Mouse (Mus musculus): Measurements from ENCODE around the gene Notch1. TPM values are rescaled to one million over a fixed set of nuclear protein-coding genes. Genes with fewer than 3 reads are reported as not detected.

The Notch1 gene
- 22.1 and 23.9 TPM in 2 replicates for polyA plus RNA-seq (2015; fragmentation: Nextera tagmentation; extraction: Ambion mirVana)

DNA sequence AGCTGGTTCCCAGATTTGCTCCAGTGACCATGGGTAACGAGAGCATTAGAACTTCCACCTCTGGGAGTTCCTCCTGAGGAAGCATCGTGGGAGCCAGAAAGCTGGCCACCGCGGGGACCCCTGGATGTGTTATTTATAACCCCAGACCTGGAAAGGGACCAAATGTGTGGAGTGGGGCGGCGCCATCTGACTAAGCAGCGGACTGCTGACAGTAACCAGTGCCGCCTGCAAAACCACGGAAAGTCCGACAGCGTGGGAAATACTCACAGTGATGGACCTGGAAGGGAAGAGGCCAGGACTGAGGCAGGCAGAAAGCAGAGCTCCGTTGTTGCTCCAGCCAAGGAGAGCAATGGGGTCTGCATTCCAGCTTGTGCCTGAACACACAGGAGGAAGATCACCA is at the start of gene Notch1:
Notch1 (minus strand) TSS at position 389 of the 400 bp plus-strand sequence.
- 24% methylated on average over 12 of the region's 12 CpGs for WGBS
- Histone ChIP-seq H3K36me3 (no peaks in the 10 kb centered on the region), H3K4me3 (no peak within 1 kb of the TSS), H3K9me3 (no peaks in the 10 kb centered on the region), H3K4me1 (peaks cover 33% of the 10 kb centered on the region), H3K9ac (0 out of 2 replicates have a peak within 1 kb of the TSS, but pooled peaks have one; percentile 13), H3K4me2 (peak within 1 kb of the TSS; percentile 30), H3K27ac (peak within 1 kb of the TSS; percentile 75), H3K27me3 (no peaks in the 10 kb centered on the region)
- 0 out of 2 replicates have a peak, but pooled peaks have one; percentile 24 for ATAC-seq (ENCODE audit: borderline replicate concordance, extremely low read depth, low FRiP score, low TSS enrichment)

DNA sequence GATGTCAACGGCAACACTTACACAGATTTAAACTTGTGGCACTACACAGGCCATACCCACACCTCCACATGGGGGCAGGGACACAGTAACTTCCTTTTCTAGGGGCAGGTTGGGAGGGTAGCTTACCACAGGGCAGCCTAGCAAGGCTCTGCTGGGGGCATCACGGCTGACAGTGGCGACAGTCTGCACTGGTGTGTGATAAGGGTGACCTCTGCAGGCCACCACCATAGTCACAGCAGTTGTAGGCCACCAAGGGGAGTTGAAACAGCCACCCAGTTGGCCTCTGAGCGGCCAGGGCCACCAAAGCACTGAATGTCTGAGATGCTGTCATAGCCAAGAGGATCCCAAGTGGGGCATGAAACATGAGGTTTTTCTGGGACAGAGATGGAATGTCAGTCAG is 49.8 kb upstream of the Notch1 start:
- peak; percentile 37; the same call in 1 of the 2 replicates for ATAC-seq (ENCODE audit: borderline replicate concordance, extremely low read depth, low FRiP score, low TSS enrichment)

DNA sequence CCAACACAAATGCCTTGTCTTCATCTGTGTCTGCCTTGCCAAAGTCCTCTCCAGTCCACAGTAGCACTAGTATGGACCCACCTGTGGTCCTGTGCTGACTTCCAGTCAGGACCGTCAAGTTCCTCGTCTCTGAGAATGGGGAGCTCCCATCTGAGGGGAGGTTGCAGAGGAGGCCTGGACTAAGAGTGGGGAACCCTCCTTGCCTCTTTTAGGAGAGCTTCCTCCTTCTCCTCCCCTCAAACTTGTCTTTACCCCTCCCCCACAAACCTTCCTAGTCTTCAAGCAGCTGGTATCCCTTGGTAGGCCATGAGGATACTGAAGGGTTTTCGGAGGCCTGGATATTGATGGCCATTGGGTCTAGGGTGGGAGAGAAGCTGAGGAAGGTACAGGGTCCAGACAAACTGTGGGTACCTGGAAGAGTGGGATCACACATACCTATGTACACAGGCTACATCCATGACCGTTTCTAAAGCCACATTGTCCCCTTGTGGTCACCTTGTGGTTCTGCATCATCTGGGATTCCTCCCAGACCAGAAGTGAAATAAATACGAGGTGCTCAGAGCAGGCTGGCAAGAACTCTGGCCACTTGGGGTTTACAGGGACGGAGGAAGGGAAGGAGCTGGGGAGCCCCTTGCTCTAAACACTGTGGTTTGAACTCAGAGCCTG is 45.0 kb upstream of the Notch1 start:
- Histone ChIP-seq H3K9me3 (no peaks in the 10 kb centered on the region), H3K4me1 (peaks cover 36% of the 10 kb centered on the region), H3K27ac (no peak overlapping the region), H3K4me2 (no peak overlapping the region), H3K36me3 (no peaks in the 10 kb centered on the region), H3K27me3 (no peaks in the 10 kb centered on the region), H3K4me3 (no peak overlapping the region), H3K9ac (no peak overlapping the region)
- WGBS: 31% methylated on average over 6 of the region's 6 CpGs
- ATAC-seq (ENCODE audit: borderline replicate concordance, extremely low read depth, low FRiP score, low TSS enrichment): peak; percentile 68

More for the DNA sequence above, 49.8 kb upstream of the Notch1 start:
- Histone ChIP-seq H3K4me1 (peaks cover 12% of the 10 kb centered on the region), H3K4me2 (no peak overlapping the region), H3K27me3 (no peaks in the 10 kb centered on the region), H3K36me3 (no peaks in the 10 kb centered on the region), H3K9ac (no peak overlapping the region), H3K9me3 (no peaks in the 10 kb centered on the region), H3K27ac (no peak overlapping the region), H3K4me3 (no peak overlapping the region)
- 18% methylated on average over 4 of the region's 4 CpGs for WGBS

DNA sequence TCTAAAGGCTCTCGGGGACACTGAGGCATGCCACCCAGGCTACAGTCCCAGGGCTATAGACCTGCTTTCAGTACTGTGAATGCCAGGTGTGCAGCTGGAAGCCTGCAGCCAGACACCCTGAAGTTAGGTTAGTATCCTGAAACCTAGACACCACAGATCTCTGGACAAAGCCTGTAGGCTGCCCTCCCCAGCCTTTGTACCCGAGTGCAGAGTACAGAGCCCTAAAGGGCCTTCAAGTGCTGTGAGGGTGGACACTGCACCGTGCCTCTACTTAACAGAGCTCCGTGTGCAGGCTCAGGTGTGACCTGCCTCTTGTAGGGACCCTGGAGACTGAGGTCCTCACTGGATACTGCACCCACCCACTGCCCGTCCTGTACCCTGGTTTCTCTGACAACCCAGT is 44.0 kb upstream of the Notch1 start:
- Histone ChIP-seq H3K4me1 (peaks cover 39% of the 10 kb centered on the region), H3K36me3 (no peaks in the 10 kb centered on the region), H3K9me3 (no peaks in the 10 kb centered on the region), H3K9ac (no peak overlapping the region), H3K4me2 (no peak overlapping the region), H3K27me3 (no peaks in the 10 kb centered on the region), H3K4me3 (no peak overlapping the region), H3K27ac (no peak overlapping the region)
- ATAC-seq (ENCODE audit: borderline replicate concordance, extremely low read depth, low FRiP score, low TSS enrichment): no peak
- 72% methylated on average over 5 of the region's 5 CpGs for WGBS

DNA sequence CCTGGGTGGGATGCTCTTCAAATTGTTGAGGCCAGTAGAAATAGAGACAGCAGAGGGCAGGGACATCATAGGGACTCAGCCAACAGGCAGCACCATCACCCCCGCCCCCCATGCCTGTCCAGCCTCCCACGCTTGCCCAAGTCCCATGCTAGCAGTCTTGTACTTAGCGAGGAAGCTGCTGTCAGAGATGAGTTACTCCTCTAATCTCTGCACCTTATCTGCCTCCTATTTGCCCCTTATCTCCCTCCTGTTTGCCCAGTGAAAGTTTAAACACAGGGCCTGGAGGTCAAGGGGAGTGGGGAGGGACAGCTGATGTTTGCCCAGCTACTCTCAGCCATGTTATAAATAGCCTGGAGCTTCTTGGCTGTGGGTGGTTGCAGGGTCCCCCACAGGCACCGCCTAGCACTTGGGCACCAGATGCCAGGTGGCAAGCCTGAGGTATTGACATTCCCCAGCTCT is 40.1 kb upstream of the Notch1 start:
- no peak overlapping the region for H3K4me2 ChIP-seq
- H3K4me3 ChIP-seq: no peak overlapping the region
- no peaks in the 10 kb centered on the region for H3K9me3 ChIP-seq
- H3K36me3 ChIP-seq: no peaks in the 10 kb centered on the region
- H3K4me1 ChIP-seq: peaks cover 49% of the 10 kb centered on the region
- 21% methylated on average over 4 of the region's 4 CpGs for WGBS
- peak overlapping the region; percentile 51 for H3K27ac ChIP-seq
- H3K27me3 ChIP-seq: no peaks in the 10 kb centered on the region
- ATAC-seq (ENCODE audit: borderline replicate concordance, extremely low read depth, low FRiP score, low TSS enrichment): peak; percentile 47; the same call in 1 of the 2 replicates
- no peak overlapping the region for H3K9ac ChIP-seq

DNA sequence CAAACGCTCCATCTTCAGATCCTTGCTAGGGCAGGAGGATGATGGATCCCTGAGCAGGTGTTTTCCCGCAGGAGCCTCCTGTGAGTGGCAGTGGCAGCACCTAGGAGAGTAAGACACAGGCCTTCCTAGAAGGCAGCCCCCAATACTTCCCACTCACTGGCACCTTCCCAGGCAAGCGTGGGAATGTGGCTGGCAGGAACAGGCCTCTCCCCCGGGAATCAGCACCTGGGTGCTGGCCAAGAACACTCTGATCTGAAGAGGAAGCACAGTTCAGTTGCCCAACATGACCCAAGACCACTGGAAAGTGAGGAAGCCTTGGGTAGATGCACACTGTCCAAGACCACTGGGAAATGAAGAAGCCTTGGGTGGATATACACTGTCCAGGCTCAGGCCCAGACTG is 38.6 kb upstream of the Notch1 start:
- no peak for ATAC-seq (ENCODE audit: borderline replicate concordance, extremely low read depth, low FRiP score, low TSS enrichment)

DNA sequence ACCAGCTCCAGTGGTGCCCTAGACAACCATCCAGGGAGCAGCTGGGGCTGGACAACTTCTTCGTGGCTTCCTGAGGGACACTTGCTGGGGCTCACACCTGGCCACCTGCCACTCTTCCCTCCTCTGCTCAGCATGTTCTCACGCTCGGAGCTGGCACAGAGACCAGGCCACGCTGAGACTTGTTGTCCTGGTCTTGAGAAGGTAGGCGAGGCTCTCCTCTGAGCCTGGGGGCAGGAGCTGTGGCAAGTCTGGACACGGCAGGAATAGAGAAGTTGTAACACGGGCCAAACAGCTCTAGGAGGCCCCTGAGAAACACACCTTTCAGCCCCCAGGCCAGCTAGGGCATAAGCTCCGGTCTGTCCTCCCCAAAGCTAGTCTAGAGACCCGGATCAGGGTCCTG is 37.4 kb upstream of the Notch1 start:
- Histone ChIP-seq H3K4me3 (no peak overlapping the region), H3K9me3 (no peaks in the 10 kb centered on the region), H3K36me3 (no peaks in the 10 kb centered on the region), H3K27ac (0 out of 2 replicates have a peak overlapping the region, but pooled peaks have one; percentile 25), H3K27me3 (no peaks in the 10 kb centered on the region), H3K4me1 (peaks cover 55% of the 10 kb centered on the region), H3K9ac (no peak overlapping the region), H3K4me2 (no peak overlapping the region)
- WGBS: 52% methylated on average over 9 of the region's 9 CpGs
- ATAC-seq (ENCODE audit: borderline replicate concordance, extremely low read depth, low FRiP score, low TSS enrichment): no peak

More for the DNA sequence above, 38.6 kb upstream of the Notch1 start:
- H3K36me3 ChIP-seq: no peaks in the 10 kb centered on the region
- H3K9me3 ChIP-seq: no peaks in the 10 kb centered on the region
- WGBS: 58% methylated on average over 4 of the region's 4 CpGs
- H3K27ac ChIP-seq: no peak overlapping the region
- peaks cover 49% of the 10 kb centered on the region for H3K4me1 ChIP-seq
- H3K4me3 ChIP-seq: no peak overlapping the region
- H3K27me3 ChIP-seq: no peaks in the 10 kb centered on the region
- H3K9ac ChIP-seq: no peak overlapping the region
- H3K4me2 ChIP-seq: no peak overlapping the region

DNA sequence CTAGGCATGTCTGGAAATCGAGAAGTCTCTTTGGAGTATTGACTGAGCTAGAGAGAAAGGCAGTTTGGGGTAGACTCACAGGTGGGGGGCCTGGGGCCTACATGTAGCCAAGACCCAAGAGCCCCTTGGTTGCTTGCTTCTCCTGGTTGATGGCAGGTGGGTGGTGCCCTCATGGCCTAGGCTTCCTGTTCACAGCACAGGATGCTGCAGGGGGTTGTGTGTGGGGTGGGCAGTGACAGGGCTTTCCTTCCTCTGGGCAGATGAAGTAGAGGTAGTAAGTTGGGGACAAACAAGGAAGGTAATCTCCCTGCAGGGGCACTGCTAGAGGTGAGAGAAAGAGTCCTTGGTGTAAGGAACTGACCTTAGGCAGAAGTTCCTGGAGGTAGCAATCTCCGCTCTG is 35.6 kb upstream of the Notch1 start:
- Histone ChIP-seq H3K27me3 (no peaks in the 10 kb centered on the region), H3K4me3 (no peak overlapping the region), H3K4me1 (peaks cover 47% of the 10 kb centered on the region), H3K4me2 (no peak overlapping the region), H3K36me3 (no peaks in the 10 kb centered on the region), H3K9ac (no peak overlapping the region), H3K27ac (0 out of 2 replicates have a peak overlapping the region, but pooled peaks have one; percentile 11), H3K9me3 (no peaks in the 10 kb centered on the region)
- ATAC-seq (ENCODE audit: borderline replicate concordance, extremely low read depth, low FRiP score, low TSS enrichment): no peak
- WGBS: 73% methylated on average over 2 of the region's 2 CpGs

DNA sequence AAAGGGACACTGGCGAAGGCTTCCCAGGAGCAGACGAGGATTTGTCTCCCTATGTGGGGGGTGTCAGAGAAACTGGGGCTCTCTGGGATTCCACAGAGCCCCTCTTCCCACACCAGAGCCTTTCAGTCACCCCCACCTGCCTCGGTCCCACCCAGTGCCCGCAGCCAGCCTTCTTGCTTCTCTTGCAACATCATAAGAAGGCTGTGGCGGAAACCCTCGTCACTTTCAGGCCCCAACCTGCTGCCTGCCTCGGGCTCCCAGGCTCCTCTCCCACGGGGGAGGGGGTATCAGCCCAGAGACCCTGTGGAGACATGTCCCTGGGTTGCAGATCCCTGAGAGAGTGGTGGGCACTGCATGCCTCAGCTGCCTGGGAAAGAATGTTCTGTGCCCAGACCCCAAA is 35.0 kb upstream of the Notch1 start:
- no peak overlapping the region for H3K9ac ChIP-seq
- H3K9me3 ChIP-seq: no peaks in the 10 kb centered on the region
- ATAC-seq (ENCODE audit: borderline replicate concordance, extremely low read depth, low FRiP score, low TSS enrichment): no peak
- WGBS: 61% methylated on average over 8 of the region's 8 CpGs
- H3K36me3 ChIP-seq: no peaks in the 10 kb centered on the region
- peaks cover 43% of the 10 kb centered on the region for H3K4me1 ChIP-seq
- 0 out of 2 replicates have a peak overlapping the region, but pooled peaks have one; percentile 11 for H3K27ac ChIP-seq
- H3K27me3 ChIP-seq: no peaks in the 10 kb centered on the region
- no peak overlapping the region for H3K4me3 ChIP-seq
- no peak overlapping the region for H3K4me2 ChIP-seq

DNA sequence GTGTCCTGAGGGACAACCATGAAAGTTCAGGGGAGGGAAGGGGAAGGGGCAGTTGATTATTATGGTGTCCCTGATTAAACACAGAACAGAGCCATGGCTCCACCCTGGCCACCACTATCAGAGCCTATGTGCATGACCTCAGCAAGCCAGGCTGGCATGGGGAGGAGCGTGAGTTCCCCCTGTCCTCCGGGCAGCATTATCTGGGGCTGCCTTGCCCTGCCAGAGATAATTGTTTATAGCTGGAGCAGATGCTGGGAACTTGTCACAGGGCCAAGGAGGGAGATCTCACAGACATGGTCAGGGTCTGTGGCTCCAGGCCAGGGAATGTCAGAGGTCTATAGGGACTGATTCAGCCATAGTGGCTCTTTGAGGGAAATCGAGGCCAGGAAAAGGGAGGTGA is 34.3 kb upstream of the Notch1 start:
- H3K4me3 ChIP-seq: no peak overlapping the region
- H3K9ac ChIP-seq: no peak overlapping the region
- no peaks in the 10 kb centered on the region for H3K36me3 ChIP-seq
- 39% methylated on average over 3 of the region's 3 CpGs for WGBS
- no peaks in the 10 kb centered on the region for H3K9me3 ChIP-seq
- no peaks in the 10 kb centered on the region for H3K27me3 ChIP-seq
- no peak overlapping the region for H3K4me2 ChIP-seq
- H3K27ac ChIP-seq: peak overlapping the region; percentile 16; the same call in 1 of the 2 replicates
- H3K4me1 ChIP-seq: peaks cover 41% of the 10 kb centered on the region
- no peak for ATAC-seq (ENCODE audit: borderline replicate concordance, extremely low read depth, low FRiP score, low TSS enrichment)

DNA sequence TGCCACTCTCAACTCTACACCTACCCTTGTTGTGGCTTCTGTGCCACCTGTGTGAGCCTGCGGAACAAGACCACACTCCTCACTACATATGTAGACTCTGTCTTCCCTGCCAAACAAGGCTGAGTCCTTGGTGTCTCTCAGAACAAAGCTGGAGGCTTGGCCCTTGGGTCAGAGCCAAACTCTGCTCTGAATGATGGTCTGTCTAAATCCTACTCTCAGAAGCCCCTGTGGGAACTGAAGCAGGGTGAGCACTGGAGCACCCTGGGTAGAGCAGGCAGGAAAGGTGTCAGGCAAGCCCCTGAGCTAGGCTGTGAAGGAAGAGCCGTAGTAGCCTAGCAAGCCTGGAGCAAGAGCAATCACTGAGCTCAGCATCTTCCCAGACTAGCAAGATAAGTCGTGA is 33.7 kb upstream of the Notch1 start:
- H3K4me3 ChIP-seq: no peak overlapping the region
- no peak overlapping the region for H3K4me2 ChIP-seq
- H3K4me1 ChIP-seq: peaks cover 38% of the 10 kb centered on the region
- WGBS: 49% methylated on average over 3 of the region's 3 CpGs
- H3K9me3 ChIP-seq: no peaks in the 10 kb centered on the region
- no peaks in the 10 kb centered on the region for H3K36me3 ChIP-seq
- 0 out of 2 replicates have a peak, but pooled peaks have one; percentile 17 for ATAC-seq (ENCODE audit: borderline replicate concordance, extremely low read depth, low FRiP score, low TSS enrichment)
- H3K9ac ChIP-seq: no peak overlapping the region
- peak overlapping the region; percentile 16; the same call in 1 of the 2 replicates for H3K27ac ChIP-seq
- no peaks in the 10 kb centered on the region for H3K27me3 ChIP-seq

DNA sequence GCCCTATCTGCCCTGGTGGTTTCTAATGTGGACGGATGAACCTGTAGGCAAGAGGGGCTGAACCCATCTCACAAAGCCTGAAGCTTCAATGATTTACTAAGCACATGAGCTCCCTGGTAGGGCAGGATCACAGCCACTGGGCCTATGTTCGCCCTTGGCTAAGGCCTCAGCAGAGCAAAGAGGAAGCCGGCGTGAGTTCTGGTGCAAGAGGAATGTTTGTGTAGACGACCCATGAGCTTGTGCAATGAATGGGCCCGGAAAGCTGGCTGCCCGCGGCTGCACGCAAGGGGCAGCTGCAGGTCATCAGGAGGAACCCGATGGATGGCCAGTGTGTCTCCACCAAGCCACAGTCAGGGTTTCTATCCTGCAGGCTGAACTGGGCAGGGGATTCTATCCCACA is 33.3 kb upstream of the Notch1 start:
- Histone ChIP-seq H3K4me3 (no peak overlapping the region), H3K4me1 (peaks cover 34% of the 10 kb centered on the region), H3K36me3 (no peaks in the 10 kb centered on the region), H3K27ac (peak overlapping the region; percentile 16; the same call in 1 of the 2 replicates), H3K9me3 (no peaks in the 10 kb centered on the region), H3K27me3 (no peaks in the 10 kb centered on the region), H3K9ac (no peak overlapping the region), H3K4me2 (no peak overlapping the region)
- no peak for ATAC-seq (ENCODE audit: borderline replicate concordance, extremely low read depth, low FRiP score, low TSS enrichment)
- WGBS: 47% methylated on average over 10 of the region's 10 CpGs

Measured in lung, embryonic 15.5 days (tissue).